Mouse (Mus musculus) CD4-positive, CD25-positive, alpha-beta regulatory T cell, adult 2 months (primary cell): Measurements from ENCODE around the gene Ptgr1.

ENCODE experiments used
- DNase-seq: peaks from one replicate; pipeline ENCODE4 v3.0.0-alpha.2; 2012; ENCODE audit warnings: low read depth, low spot score

Ptgr1 gene

DNA sequence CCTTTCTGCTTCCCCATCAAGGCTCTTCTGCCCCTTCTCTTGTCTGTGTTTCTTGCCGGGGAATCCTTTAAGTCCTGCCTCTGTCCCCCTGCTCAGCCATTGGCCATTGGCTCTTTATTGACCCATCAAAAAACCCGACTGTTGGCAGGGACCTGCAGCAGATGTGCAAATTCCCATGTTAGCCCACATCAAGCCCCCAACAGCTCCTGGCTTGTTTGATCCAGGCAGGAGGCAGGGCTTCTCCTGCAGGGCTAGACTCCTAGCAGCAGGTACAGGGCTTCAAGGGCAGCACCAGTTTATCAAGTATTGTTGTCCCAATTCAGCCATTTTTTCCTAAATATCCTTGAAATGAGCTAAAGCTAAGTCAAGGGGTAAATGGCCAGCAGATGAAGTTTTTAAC is 60.8 kb downstream of the Ptgr1 start:
- no peak for DNase-seq

DNA sequence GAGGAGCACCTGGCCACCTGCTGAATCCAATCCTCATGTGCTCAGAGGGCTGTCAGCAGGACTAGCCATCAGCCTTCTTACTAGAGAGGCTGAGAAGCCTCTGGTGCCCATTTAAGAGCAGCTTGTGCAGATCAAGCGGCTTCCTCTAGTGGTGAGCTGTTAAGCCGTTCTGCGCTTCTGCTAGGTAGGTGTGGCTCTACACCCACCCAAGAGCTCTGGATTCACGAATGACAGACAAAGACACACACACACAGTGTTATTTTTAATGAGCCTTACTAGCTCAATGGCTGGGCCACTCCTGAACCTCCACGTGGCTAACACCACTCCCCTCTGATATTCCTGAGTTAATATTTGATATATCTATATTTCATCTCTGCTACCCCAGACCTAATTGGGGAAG is 61.3 kb downstream of the Ptgr1 start:
- no peak for DNase-seq

DNA sequence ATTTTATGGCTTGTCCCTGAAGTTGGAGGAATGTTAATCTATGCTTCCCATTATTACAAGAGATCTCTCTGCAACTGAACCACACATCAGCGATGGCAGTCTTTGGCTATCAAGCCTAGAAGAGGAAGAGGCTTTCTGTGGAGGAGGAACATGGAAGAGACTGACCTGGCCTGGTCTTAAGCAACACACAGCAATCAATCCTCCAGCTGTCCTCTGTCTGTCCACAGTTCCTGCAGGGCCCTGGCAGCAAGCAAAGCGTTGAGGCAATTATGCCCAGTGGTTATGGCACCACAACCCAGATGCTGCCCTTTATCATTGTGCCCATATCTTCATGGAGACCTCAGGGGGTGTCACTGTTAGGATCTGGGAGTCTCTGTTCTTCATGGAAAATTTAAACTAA is 63.0 kb downstream of the Ptgr1 start:
- no peak for DNase-seq
